Mouse (Mus musculus): ENCODE data around the gene Tmeff2. TPM values are rescaled to one million over a fixed set of nuclear protein-coding genes. Genes with fewer than 3 reads are reported as not detected.

The Tmeff2 gene
- total RNA-seq, 2 experiments from 2014 or later = 46.9 to 49.9 TPM

- no peak for DNase-seq (ENCODE audit: low spot score in 2 of 2)
These were observed 79.1 kb downstream of the Tmeff2 start for GRCm38 (mm10) chr1:50979358-50980081.

- peak; percentile 61 to 68 for DNase-seq (ENCODE audit: low spot score in 2 of 2)
These were observed 80.1 kb downstream of the Tmeff2 start for GRCm38 (mm10) chr1:50980591-50980990.

- no peak for DNase-seq (ENCODE audit: low spot score in 2 of 2)
These were observed 80.8 kb downstream of the Tmeff2 start for GRCm38 (mm10) chr1:50981151-50981828.

GRCm38 (mm10) chr1:50990661-50991060 lies 90.2 kb downstream of the Tmeff2 start:
- DNase-seq (ENCODE audit: low spot score in 2 of 2) = no peak

GRCm38 (mm10) chr1:50994505-50994904 lies 94.1 kb downstream of the Tmeff2 start:
- no peak for DNase-seq (ENCODE audit: low spot score in 2 of 2)

- no peak for DNase-seq (ENCODE audit: low spot score in 2 of 2)
These were observed 99.3 kb downstream of the Tmeff2 start for GRCm38 (mm10) chr1:50999793-51000192.

GRCm38 (mm10) chr1:51008344-51008743 lies 107.9 kb downstream of the Tmeff2 start:
- no peak for DNase-seq (ENCODE audit: low spot score in 2 of 2)

GRCm38 (mm10) chr1:51040249-51040648 lies 139.8 kb downstream of the Tmeff2 start:
- DNase-seq (ENCODE audit: low spot score in 2 of 2) = no peak

GRCm38 (mm10) chr1:51044810-51045209 lies 144.4 kb downstream of the Tmeff2 start:
- no peak for DNase-seq (ENCODE audit: low spot score in 2 of 2)

- DNase-seq (ENCODE audit: low spot score in 2 of 2) = no peak
These were observed 164.1 kb downstream of the Tmeff2 start for GRCm38 (mm10) chr1:51064549-51064948.

GRCm38 (mm10) chr1:51065652-51066051 lies 165.2 kb downstream of the Tmeff2 start:
- no peak for DNase-seq (ENCODE audit: low spot score in 2 of 2)

GRCm38 (mm10) chr1:51068814-51069213 lies 168.4 kb downstream of the Tmeff2 start:
- no peak for DNase-seq (ENCODE audit: low spot score in 2 of 2)

GRCm38 (mm10) chr1:51069288-51069687 lies 168.8 kb downstream of the Tmeff2 start:
- DNase-seq (ENCODE audit: low spot score in 2 of 2) = no peak

GRCm38 (mm10) chr1:51074076-51074475 lies 173.6 kb downstream of the Tmeff2 start:
- no peak for DNase-seq (ENCODE audit: low spot score in 2 of 2)

GRCm38 (mm10) chr1:51075785-51076771 lies 175.6 kb downstream of the Tmeff2 start:
- no peak for DNase-seq (ENCODE audit: low spot score in 2 of 2)

- DNase-seq (ENCODE audit: low spot score in 2 of 2) = no peak
These were observed 188.5 kb downstream of the Tmeff2 start for GRCm38 (mm10) chr1:51088921-51089320.

- DNase-seq (ENCODE audit: low spot score in 2 of 2) = no peak
These were observed 189.4 kb downstream of the Tmeff2 start for GRCm38 (mm10) chr1:51089803-51090202.

GRCm38 (mm10) chr1:51090212-51090761 lies 189.8 kb downstream of the Tmeff2 start:
- no peak for DNase-seq (ENCODE audit: low spot score in 2 of 2)

GRCm38 (mm10) chr1:51094713-51095112 lies 194.3 kb downstream of the Tmeff2 start:
- DNase-seq (ENCODE audit: low spot score in 2 of 2) = no peak

GRCm38 (mm10) chr1:51096848-51097598 lies 196.6 kb downstream of the Tmeff2 start:
- no peak for DNase-seq (ENCODE audit: low spot score in 2 of 2)

All from left cerebral cortex, adult 18-20 months (tissue).